Mouse (Mus musculus) thymus, postnatal 36 days (tissue): ENCODE results near the gene Ifi35.
"Not testable (repeated sequence)": the region's sequence is repeated elsewhere in the genome, so short reads cannot be mapped to it uniquely, and the experiment has no call there.

ENCODE experiments used
- DNase-seq, 2 experiments: peaks; one replicate each; pipeline ENCODE4 v3.0.0; 2022; ENCODE audit warnings: mixed read lengths in 2 of 2

Gene Ifi35

GRCm38 (mm10) chr11:101469155-101469554 lies 20.9 kb downstream of the Ifi35 start:
- DNase-seq: no peak

DNA sequence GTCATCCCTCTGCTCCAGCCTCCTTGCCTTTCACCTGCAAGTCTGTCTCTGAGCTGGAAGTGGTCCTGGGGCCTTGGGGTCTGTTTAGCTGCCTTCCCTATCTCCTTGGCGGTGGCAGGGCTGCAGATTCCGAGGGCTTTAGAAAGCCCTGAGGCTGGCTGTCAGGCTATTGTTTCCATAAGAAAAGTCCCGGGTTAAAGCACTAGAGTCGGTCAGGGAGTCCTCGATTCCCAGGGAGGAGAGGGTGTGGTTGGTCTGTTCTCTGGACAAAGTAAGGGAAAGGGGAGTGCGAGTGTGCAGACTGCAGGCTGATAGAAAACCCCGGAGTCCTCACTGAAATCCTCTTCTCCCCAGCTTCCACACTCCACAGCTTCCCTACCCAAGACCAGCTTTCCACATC lies 22.0 kb downstream of the Ifi35 start:
- DNase-seq: no peak

GRCm38 (mm10) chr11:101471926-101472325 lies 23.7 kb downstream of the Ifi35 start:
- DNase-seq: no peak

GRCm38 (mm10) chr11:101472336-101472735 lies 24.1 kb downstream of the Ifi35 start:
- DNase-seq: no peak

GRCm38 (mm10) chr11:101473686-101474085 lies 25.5 kb downstream of the Ifi35 start:
- not testable (repeated sequence) for DNase-seq

DNA sequence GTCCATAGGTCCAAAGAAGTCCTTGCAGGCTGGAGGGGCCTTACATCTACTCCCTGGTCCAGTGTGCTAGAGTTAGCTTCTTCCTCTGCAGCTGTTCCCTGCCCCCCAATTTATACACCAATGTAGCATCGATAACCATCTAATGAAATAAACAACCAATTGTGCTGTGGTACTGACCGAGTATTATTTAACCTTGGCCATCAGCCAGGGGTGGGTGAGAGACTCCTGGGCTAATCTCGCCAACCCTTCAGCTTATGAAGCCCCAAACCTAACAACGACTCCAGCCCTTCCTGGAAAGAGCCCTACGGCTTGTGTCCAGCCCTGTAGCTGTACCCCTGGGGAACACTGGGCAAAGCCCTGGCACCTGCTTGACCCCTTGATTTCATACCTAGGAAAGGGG lies 26.1 kb downstream of the Ifi35 start:
- DNase-seq: no peak

- not testable (repeated sequence) for DNase-seq
Observed at GRCm38 (mm10) chr11:101476361-101476760, 28.2 kb downstream of the Ifi35 start.

DNA sequence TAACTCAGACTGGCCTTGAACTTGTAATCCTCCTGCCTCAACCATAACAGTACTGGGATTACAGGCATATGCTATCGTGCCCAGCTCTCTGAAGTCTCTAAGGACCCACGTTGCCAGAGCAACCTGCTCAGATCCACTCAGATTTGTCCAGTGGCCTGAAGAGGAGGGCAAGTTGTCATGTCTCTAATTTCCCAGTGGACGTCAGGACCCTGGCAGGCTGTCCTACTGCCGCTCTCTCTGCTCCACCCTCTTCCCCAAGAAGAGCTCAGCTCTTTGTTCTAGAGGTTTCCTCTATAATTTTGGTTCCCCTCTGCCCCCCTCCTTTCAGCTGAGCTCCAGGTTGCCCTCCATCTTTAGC lies 29.0 kb downstream of the Ifi35 start:
- DNase-seq: no peak

GRCm38 (mm10) chr11:101477552-101478211 lies 29.5 kb downstream of the Ifi35 start:
- no peak for DNase-seq

DNA sequence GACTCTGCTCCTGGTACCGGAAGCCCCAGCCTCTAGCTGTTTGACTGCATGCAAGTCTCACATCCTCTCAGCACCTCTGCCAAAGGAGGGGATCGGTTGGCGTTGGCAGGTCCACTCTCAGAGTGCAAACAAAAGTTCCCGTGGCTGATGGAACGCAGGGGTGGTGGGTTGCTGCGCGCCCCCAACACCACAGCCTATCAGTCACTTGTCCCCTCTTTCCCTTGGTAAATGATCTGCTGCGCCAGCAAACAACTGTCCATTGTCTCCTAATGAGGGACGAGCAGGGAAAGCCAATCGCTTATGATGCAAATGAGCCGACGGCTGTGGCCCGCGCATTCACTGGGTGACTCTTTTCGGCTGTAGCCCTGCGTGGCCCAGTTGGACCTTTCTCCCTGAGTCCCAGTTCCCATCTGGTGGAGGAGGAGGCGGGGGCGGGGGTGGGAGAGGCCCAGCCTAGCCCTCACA lies 31.0 kb downstream of the Ifi35 start:
- DNase-seq: no peak

DNA sequence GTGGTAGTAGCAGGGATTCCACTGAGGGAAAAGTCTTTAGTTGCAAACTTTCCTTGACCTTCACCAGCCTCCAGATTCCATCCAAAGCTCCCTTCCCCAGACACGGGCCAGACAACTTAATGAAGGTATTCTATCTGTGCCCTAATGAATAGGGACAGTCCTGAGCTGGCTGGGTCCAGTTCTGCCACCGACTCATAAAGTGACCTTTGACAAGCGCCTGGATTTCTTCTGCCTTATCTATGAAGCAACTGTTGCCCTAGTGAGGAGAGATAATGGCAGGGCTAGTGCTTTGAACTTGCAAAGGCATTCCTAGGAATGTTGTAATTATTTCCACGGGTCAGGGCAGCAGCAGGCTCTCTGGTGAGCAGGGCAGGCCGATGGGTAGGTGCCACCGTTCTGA lies 32.7 kb downstream of the Ifi35 start:
- DNase-seq: no peak

DNA sequence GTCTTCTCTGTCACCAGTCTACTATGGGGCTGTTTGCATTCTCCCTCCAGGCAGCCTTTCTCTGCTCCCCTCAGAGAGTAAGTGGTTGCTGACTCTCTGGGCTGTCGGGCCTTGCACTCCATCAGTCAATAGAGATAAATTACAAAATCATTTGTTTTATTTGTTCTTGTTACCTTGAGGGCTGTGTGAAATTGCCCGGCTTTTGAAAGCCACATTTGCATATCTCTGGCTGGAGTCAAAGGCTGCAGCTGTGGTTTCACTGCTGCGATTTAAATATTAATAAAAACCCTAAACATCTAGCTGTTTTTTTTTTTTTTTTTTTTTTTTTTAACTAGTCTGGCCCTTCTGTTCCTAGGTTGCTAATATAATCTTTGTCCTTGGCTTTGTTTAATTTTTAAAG lies 35.6 kb downstream of the Ifi35 start:
- no peak for DNase-seq

DNA sequence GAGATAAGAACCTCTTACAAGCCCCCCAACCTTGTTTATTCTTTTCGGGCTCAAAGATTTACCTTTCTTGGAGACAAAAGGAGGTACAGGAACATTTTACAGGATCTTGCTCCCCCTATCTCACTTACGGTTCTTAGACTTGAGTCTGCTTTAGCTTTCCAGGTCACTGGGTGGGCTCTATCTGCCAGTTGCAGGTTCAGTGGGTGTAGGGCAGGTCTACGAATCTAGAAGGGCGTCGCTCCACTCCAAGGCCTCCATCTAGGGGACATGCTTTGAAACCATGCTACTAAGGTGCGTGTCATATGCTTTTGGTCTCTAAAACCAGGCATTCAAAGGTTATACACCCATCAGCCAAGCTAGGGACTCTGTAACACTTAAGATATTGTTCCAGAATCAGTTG lies 36.0 kb downstream of the Ifi35 start:
- DNase-seq: no peak

DNA sequence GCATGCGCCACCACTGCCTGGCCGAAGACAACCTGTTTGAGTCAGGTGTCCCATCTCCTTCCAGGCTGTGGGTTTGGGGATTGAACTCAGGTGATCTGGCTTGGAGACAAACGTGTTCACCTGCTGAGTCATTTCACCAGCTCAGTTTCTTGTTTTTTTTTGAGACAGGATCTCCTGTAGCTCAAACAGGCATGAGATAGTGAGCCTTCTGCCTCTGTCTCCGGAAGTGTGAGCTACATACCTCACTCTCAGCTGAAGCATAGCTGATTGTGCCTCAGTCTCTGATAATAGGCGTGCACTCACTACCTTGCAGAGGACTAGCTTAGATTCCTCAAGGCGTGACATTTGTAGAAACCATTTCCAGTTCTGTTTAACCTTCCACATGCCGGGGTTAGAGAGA lies 36.6 kb downstream of the Ifi35 start:
- no peak for DNase-seq

DNA sequence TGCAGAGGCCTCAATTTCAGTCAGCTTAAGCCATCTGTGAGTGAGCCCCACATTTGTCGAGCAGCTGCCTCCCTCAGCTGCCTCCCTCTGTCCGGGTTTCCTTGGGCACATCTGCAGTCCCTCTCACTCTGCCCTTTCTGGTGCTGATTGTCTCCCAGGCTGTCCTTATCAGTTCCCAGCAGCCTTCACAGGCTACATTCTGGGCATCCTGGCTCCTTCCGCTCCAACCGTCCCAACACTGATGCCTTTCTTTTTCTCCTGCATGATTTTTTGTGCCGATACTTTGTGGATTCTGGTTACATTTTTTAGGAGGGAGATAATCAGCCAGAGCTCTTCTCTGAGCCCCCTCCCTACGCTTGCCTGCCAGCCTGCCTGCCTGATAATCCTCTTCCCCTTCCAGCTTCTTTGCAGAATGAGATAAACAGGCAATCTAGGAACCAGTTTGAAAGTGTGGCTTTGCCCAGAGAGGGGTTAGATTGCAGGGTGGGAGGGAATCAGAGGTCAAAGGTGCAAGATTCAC lies 37.4 kb downstream of the Ifi35 start:
- DNase-seq: no peak

GRCm38 (mm10) chr11:101486126-101486525 lies 37.9 kb downstream of the Ifi35 start:
- no peak for DNase-seq

- no peak for DNase-seq
Observed at GRCm38 (mm10) chr11:101506269-101506780, 58.1 kb downstream of the Ifi35 start.

DNA sequence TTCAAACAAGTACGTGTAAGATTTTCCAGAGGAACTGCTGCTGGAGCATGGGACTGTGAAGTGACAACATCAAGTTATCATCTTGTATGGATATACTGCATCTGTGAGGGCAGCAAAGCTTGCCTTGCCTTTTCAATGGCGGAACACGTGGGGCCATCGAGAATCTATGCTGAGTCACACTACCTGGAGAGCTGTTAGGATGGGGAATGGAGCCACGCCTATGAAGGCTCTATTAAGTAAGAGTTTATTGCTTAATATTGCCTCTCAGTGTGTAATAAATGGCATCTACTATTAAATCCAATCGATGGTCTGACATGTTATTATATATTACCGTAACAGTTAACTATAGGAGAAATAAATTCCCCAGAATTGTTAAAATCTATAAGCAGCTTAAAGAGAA lies 58.9 kb downstream of the Ifi35 start:
- DNase-seq: no peak
